Mouse (Mus musculus) small intestine, adult 2 months (tissue): ENCODE data around the gene Cldn7.

Experiments
- CTCF ChIP-seq: fragments of 200-500 bp; IDR thresholded peaks from 2 replicates; pipeline ENCODE4 v1.5.1; 2012; ENCODE audit warnings: low read depth, mild to moderate bottlenecking, control low read depth, inconsistent platforms, low read length, moderate library complexity, mixed read lengths; ENCODE audit not compliant: insufficient replicate concordance, insufficient read length; ENCODE audit errors: extremely low read depth
- POLR2A ChIP-seq: fragments of 200-500 bp; IDR thresholded peaks from 2 replicates; pipeline ENCODE4 v1.6.1; 2012; ENCODE audit warnings: low read depth, mild to moderate bottlenecking, control low read depth, inconsistent platforms, low read length, moderate library complexity

DNA sequence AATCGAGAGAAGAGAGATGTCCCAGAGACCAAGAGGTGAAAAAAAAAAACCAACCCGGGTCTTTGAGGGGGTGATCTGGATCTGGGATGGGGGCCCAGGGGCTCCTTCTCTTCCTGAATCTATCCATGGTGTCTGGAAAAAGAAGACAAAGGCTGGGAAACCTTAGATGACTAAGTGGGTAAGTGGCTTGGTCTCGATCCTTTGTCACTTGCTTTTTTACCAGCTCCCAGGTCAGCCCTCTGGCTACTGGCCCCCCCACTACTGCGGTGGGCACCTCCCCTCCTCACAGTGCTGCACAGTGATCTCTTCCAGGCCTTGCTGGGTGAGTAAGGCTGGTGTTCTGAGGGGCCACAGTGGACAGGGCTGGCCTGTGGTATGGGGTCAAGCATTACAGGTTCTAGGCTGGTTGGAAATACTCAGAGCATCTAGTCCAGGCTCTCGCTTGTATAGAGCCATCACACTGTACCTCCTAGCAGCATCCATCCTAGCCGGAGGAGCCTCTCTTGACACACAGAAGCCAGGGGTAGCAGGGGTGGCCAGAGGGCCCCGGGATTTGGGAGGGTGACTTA is 52.7 kb downstream of the Cldn7 start:
- TF ChIP-seq CTCF = no peak
- TF ChIP-seq POLR2A = no peak
